Mouse (Mus musculus) intestine, embryonic 15.5 days (tissue): Measurements from ENCODE around the gene Ercc6. TPM values are rescaled to one million over a fixed set of nuclear protein-coding genes. Genes with fewer than 3 reads are reported as not detected.

Experiments
- ATAC-seq: fragments of 200-750 bp; cut with Nextera tagmentation; 2 replicates; pipeline ENCODE4 v1.8.0; 2017; ENCODE audit warnings: moderate TSS enrichment, moderate library complexity
- H3K27ac ChIP-seq: fragments of 300-500 bp; sonication (generic); 2 replicates; pipeline ENCODE4 v1.5.1; 2015; ENCODE audit warnings: mild to moderate bottlenecking, inconsistent platforms
- H3K27me3 ChIP-seq: fragments of 300-500 bp; sonication (generic); replicated peaks from 2 replicates; pipeline ENCODE4 v1.6.1; 2015; ENCODE audit warnings: inconsistent platforms
- H3K36me3 ChIP-seq: fragments of 300-500 bp; sonication (generic); 2 replicates; pipeline ENCODE4 v1.6.1; 2015; ENCODE audit warnings: inconsistent platforms
- H3K4me1 ChIP-seq: fragments of 300-500 bp; sonication (generic); replicated peaks from 2 replicates; pipeline ENCODE4 v1.6.1; 2015; ENCODE audit warnings: inconsistent platforms
- H3K4me2 ChIP-seq: fragments of 300-500 bp; sonication (generic); replicated peaks from 2 replicates; pipeline ENCODE4 v1.6.1; 2015; ENCODE audit warnings: mild to moderate bottlenecking, inconsistent platforms
- H3K4me3 ChIP-seq: fragments of 300-500 bp; sonication (generic); replicated peaks from 2 replicates; pipeline ENCODE4 v1.5.1; 2015; ENCODE audit warnings: inconsistent platforms
- H3K9ac ChIP-seq: fragments of 300-500 bp; sonication (generic); 2 replicates; pipeline ENCODE4 v1.6.1; 2015; ENCODE audit warnings: inconsistent platforms
- H3K9me3 ChIP-seq: fragments of 300-500 bp; sonication (generic); 2 replicates; pipeline ENCODE4 v1.6.1; 2016; ENCODE audit warnings: inconsistent platforms
- WGBS: fragments of 180-500 bp; shearing (Covaris S2); methylation state at CpG from one replicate; pipeline ENCODE4 v1.1.7; 2015; 5-methylcytosine and 5-hydroxymethylcytosine counted together
- polyA plus RNA-seq: library from polyadenylated mRNA; unstranded; fragments of >200 nt; fragmentation: Nextera tagmentation; extraction: Ambion mirVana; gene quantifications from 2 replicates; pipeline ENCODE4 v1.2.1, GENCODE M21; 2015

Ercc6 gene
- polyA plus RNA-seq, 1 experiment from 2014 or later: 16.5 TPM

- H3K27ac ChIP-seq: no peak overlapping the region
- WGBS: 85% methylated on average over 1 of the region's 1 CpGs
- ATAC-seq: no peak
- no peaks in the 10 kb centered on the region for H3K9me3 ChIP-seq
- H3K27me3 ChIP-seq: no peaks in the 10 kb centered on the region
- no peaks in the 10 kb centered on the region for H3K4me1 ChIP-seq
- no peak overlapping the region for H3K4me3 ChIP-seq
- H3K9ac ChIP-seq: no peak overlapping the region
- peaks cover 14% of the 10 kb centered on the region; the same call in 1 of the 2 replicates for H3K36me3 ChIP-seq
- no peak overlapping the region for H3K4me2 ChIP-seq
Measured at GRCm38 (mm10) chr14:32524071-32524470, 10.8 kb downstream of the Ercc6 start.

GRCm38 (mm10) chr14:32525996-32526705 lies 12.8 kb downstream of the Ercc6 start:
- no peak overlapping the region for H3K9ac ChIP-seq
- H3K9me3 ChIP-seq: no peaks in the 10 kb centered on the region
- H3K4me2 ChIP-seq: no peak overlapping the region
- ATAC-seq: no peak
- H3K36me3 ChIP-seq: peaks cover 4% of the 10 kb centered on the region; the same call in 1 of the 2 replicates
- H3K4me1 ChIP-seq: no peaks in the 10 kb centered on the region
- WGBS: 81% methylated on average over 14 of the region's 14 CpGs
- H3K27me3 ChIP-seq: no peaks in the 10 kb centered on the region
- no peak overlapping the region for H3K27ac ChIP-seq
- no peak overlapping the region for H3K4me3 ChIP-seq

- H3K4me2 ChIP-seq: no peak overlapping the region
- no peaks in the 10 kb centered on the region for H3K9me3 ChIP-seq
- no peak overlapping the region for H3K9ac ChIP-seq
- H3K4me3 ChIP-seq: no peak overlapping the region
- H3K27ac ChIP-seq: no peak overlapping the region
- no peak for ATAC-seq
- WGBS: 92% methylated on average over 9 of the region's 9 CpGs
- no peaks in the 10 kb centered on the region for H3K4me1 ChIP-seq
- peaks cover 3% of the 10 kb centered on the region; the same call in 1 of the 2 replicates for H3K36me3 ChIP-seq
- H3K27me3 ChIP-seq: no peaks in the 10 kb centered on the region
Measured at GRCm38 (mm10) chr14:32527211-32527610, 13.9 kb downstream of the Ercc6 start.

- no peak for ATAC-seq
- Histone ChIP-seq H3K27ac (no peak overlapping the region), H3K36me3 (0 out of 2 replicates have a peak, but pooled peaks cover 6% of the 10 kb centered on the region), H3K27me3 (no peaks in the 10 kb centered on the region), H3K4me2 (no peak overlapping the region), H3K9ac (no peak overlapping the region), H3K4me1 (no peaks in the 10 kb centered on the region), H3K4me3 (no peak overlapping the region), H3K9me3 (no peaks in the 10 kb centered on the region)
- WGBS: 87% methylated on average over 7 of the region's 7 CpGs
Measured at GRCm38 (mm10) chr14:32529036-32529435, 15.7 kb downstream of the Ercc6 start.

- H3K9me3 ChIP-seq: no peaks in the 10 kb centered on the region
- no peaks in the 10 kb centered on the region for H3K4me1 ChIP-seq
- H3K36me3 ChIP-seq: 0 out of 2 replicates have a peak, but pooled peaks cover 6% of the 10 kb centered on the region
- no peak overlapping the region for H3K9ac ChIP-seq
- no peak for ATAC-seq
- no peaks in the 10 kb centered on the region for H3K27me3 ChIP-seq
- 13% methylated on average over 2 of the region's 2 CpGs for WGBS
- no peak overlapping the region for H3K4me3 ChIP-seq
- H3K4me2 ChIP-seq: no peak overlapping the region
- H3K27ac ChIP-seq: no peak overlapping the region
Measured at GRCm38 (mm10) chr14:32530896-32531295, 17.6 kb downstream of the Ercc6 start.

GRCm38 (mm10) chr14:32531371-32531770 lies 18.1 kb downstream of the Ercc6 start:
- Histone ChIP-seq H3K36me3 (0 out of 2 replicates have a peak, but pooled peaks cover 4% of the 10 kb centered on the region), H3K4me2 (no peak overlapping the region), H3K27ac (no peak overlapping the region), H3K27me3 (no peaks in the 10 kb centered on the region), H3K4me1 (no peaks in the 10 kb centered on the region), H3K9ac (no peak overlapping the region), H3K9me3 (no peaks in the 10 kb centered on the region), H3K4me3 (no peak overlapping the region)
- 87% methylated on average over 3 of the region's 3 CpGs for WGBS
- ATAC-seq: no peak

GRCm38 (mm10) chr14:32532381-32533147 lies 19.2 kb downstream of the Ercc6 start:
- WGBS: 49% methylated on average over 7 of the region's 7 CpGs
- no peak overlapping the region for H3K27ac ChIP-seq
- no peaks in the 10 kb centered on the region for H3K9me3 ChIP-seq
- no peaks in the 10 kb centered on the region for H3K27me3 ChIP-seq
- H3K36me3 ChIP-seq: 0 out of 2 replicates have a peak, but pooled peaks cover 3% of the 10 kb centered on the region
- no peak overlapping the region for H3K4me3 ChIP-seq
- H3K4me1 ChIP-seq: 0 out of 2 replicates have a peak, but pooled peaks cover 2% of the 10 kb centered on the region
- H3K9ac ChIP-seq: no peak overlapping the region
- H3K4me2 ChIP-seq: no peak overlapping the region
- ATAC-seq: no peak

GRCm38 (mm10) chr14:32533148-32533520 lies 19.8 kb downstream of the Ercc6 start:
- 0 out of 2 replicates have a peak, but pooled peaks cover 3% of the 10 kb centered on the region for H3K36me3 ChIP-seq
- no peak overlapping the region for H3K27ac ChIP-seq
- H3K4me1 ChIP-seq: 0 out of 2 replicates have a peak, but pooled peaks cover 2% of the 10 kb centered on the region
- H3K4me3 ChIP-seq: no peak overlapping the region
- H3K9ac ChIP-seq: no peak overlapping the region
- no peaks in the 10 kb centered on the region for H3K27me3 ChIP-seq
- 57% methylated on average over 3 of the region's 3 CpGs for WGBS
- H3K4me2 ChIP-seq: no peak overlapping the region
- no peaks in the 10 kb centered on the region for H3K9me3 ChIP-seq
- ATAC-seq: no peak

GRCm38 (mm10) chr14:32533656-32534055 lies 20.3 kb downstream of the Ercc6 start:
- Histone ChIP-seq H3K27me3 (no peaks in the 10 kb centered on the region), H3K4me1 (0 out of 2 replicates have a peak, but pooled peaks cover 2% of the 10 kb centered on the region), H3K9me3 (no peaks in the 10 kb centered on the region), H3K4me3 (no peak overlapping the region), H3K9ac (no peak overlapping the region), H3K27ac (no peak overlapping the region), H3K36me3 (0 out of 2 replicates have a peak, but pooled peaks cover 3% of the 10 kb centered on the region), H3K4me2 (no peak overlapping the region)
- no peak for ATAC-seq
- 79% methylated on average over 4 of the region's 4 CpGs for WGBS

GRCm38 (mm10) chr14:32534137-32534536 lies 20.8 kb downstream of the Ercc6 start:
- 0 out of 2 replicates have a peak, but pooled peaks cover 3% of the 10 kb centered on the region for H3K36me3 ChIP-seq
- no peaks in the 10 kb centered on the region for H3K9me3 ChIP-seq
- H3K4me3 ChIP-seq: no peak overlapping the region

GRCm38 (mm10) chr14:32536763-32537162 lies 23.4 kb downstream of the Ercc6 start:
- Histone ChIP-seq H3K27ac (no peak overlapping the region), H3K4me3 (no peak overlapping the region), H3K9ac (no peak overlapping the region), H3K9me3 (no peaks in the 10 kb centered on the region), H3K4me1 (0 out of 2 replicates have a peak, but pooled peaks cover 2% of the 10 kb centered on the region), H3K27me3 (no peaks in the 10 kb centered on the region), H3K36me3 (0 out of 2 replicates have a peak, but pooled peaks cover 3% of the 10 kb centered on the region), H3K4me2 (no peak overlapping the region)
- WGBS: 46% methylated on average over 9 of the region's 9 CpGs
- ATAC-seq: no peak

More at GRCm38 (mm10) chr14:32534137-32534536, 20.8 kb downstream of the Ercc6 start:
- ATAC-seq: no peak
- Histone ChIP-seq H3K9ac (no peak overlapping the region), H3K27ac (no peak overlapping the region), H3K27me3 (no peaks in the 10 kb centered on the region), H3K4me2 (no peak overlapping the region), H3K4me1 (0 out of 2 replicates have a peak, but pooled peaks cover 2% of the 10 kb centered on the region)
- WGBS: 74% methylated on average over 5 of the region's 5 CpGs

- 82% methylated on average over 1 of the region's 1 CpGs for WGBS
- no peak overlapping the region for H3K27ac ChIP-seq
- no peak for ATAC-seq
- H3K9me3 ChIP-seq: no peaks in the 10 kb centered on the region
- H3K27me3 ChIP-seq: no peaks in the 10 kb centered on the region
- H3K36me3 ChIP-seq: 0 out of 2 replicates have a peak, but pooled peaks cover 3% of the 10 kb centered on the region
- H3K9ac ChIP-seq: no peak overlapping the region
- no peak overlapping the region for H3K4me2 ChIP-seq
- H3K4me1 ChIP-seq: 0 out of 2 replicates have a peak, but pooled peaks cover 2% of the 10 kb centered on the region
- H3K4me3 ChIP-seq: no peak overlapping the region
Measured at GRCm38 (mm10) chr14:32538115-32538514, 24.8 kb downstream of the Ercc6 start.
